In the genomic region with DNA sequence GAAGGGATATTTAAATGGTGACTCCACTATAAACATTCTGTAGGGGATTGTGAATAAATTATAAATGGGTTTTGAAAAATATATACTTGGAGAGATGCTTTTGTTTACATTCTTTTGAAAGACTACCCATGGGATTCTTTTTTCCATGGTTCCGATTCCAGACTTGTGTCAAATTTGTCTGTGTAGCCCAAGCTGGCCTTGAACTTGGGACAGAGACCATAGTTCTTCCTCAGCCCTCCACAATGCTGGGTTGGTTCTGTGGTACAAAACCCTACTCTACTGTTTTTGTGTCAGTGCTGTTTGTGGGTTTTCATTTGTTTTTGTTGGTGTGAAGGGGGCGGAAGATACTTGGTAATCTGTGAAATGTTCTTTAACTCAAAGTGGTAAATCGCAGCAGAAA, we compare ENCODE assay signal across 8 mouse cellular contexts. TPM values are rescaled to one million over a fixed set of nuclear protein-coding genes. Genes with fewer than 3 reads are reported as not detected.
DNase-seq lines count a peak whose midpoint lies in the region; ATAC-seq and TF ChIP-seq lines count a peak whose summit lies in the region.

No protein-coding gene starts in this region.

- peaks cover 20% of the 10 kb centered on the region; the same call in 1 of the 2 replicates for H3K4me1 ChIP-seq in liver, adult 2 months (ENCODE audit: control insufficient read depth, insufficient read depth, low read length)
- peaks cover 12% of the 10 kb centered on the region; the same call in 1 of the 2 replicates for H3K4me1 ChIP-seq in embryonic facial prominence, embryonic 12.5 days
- peaks cover 2% of the 10 kb centered on the region; the same call in 1 of the 2 replicates for H3K4me1 ChIP-seq in intestine, embryonic 15.5 days (replicated peaks)
- peaks cover 26% of the 10 kb centered on the region for H3K4me1 ChIP-seq in neural tube, embryonic 13.5 days (replicated peaks)

- no peak for ATAC-seq in embryonic facial prominence, embryonic 12.5 days (ENCODE audit: insufficient number of reproducible peaks, insufficient read depth, low FRiP score, low TSS enrichment)
- no peak for ATAC-seq in intestine, embryonic 15.5 days
- ATAC-seq in neural tube, embryonic 13.5 days (ENCODE audit: low read depth): no peak

- H3K9ac ChIP-seq in liver, adult 2 months (ENCODE audit: low read depth, low read length): peak overlapping the region; percentile 79
- H3K9ac ChIP-seq in embryonic facial prominence, embryonic 12.5 days: peak overlapping the region; percentile 96; the same call in 1 of the 2 replicates
- peak overlapping the region; percentile 99 for H3K9ac ChIP-seq in intestine, embryonic 15.5 days
- H3K9ac ChIP-seq in neural tube, embryonic 13.5 days: peak overlapping the region; percentile 97

- H3K4me3 ChIP-seq in liver, adult 2 months (ENCODE audit: insufficient read depth, low read depth, low read length): peak overlapping the region; percentile 94
- peak overlapping the region; percentile 92 for H3K4me3 ChIP-seq in embryonic facial prominence, embryonic 12.5 days
- peak overlapping the region; percentile 85 for H3K4me3 ChIP-seq in intestine, embryonic 15.5 days (replicated peaks)
- peak overlapping the region; percentile 97 for H3K4me3 ChIP-seq in neural tube, embryonic 13.5 days

- TF ChIP-seq CTCF in liver, adult 2 months (IDR thresholded peaks at IDR 0.05; ENCODE audit: low read depth, low read length): no peak

- peak; percentile 70 for DNase-seq in liver, adult 2 months (ENCODE audit: extremely low read depth, low read depth, low spot score)
- no peak for DNase-seq in liver
- DNase-seq in layer of hippocampus, postnatal 14 days (ENCODE audit: low spot score in 2 of 2): no peak
- no peak for DNase-seq in thymus, postnatal 0 days (ENCODE audit: low spot score)
- no peak for DNase-seq in frontal cortex, postnatal 25 days (ENCODE audit: low spot score in 2 of 2)

- 8% methylated on average over 3 of the region's 3 CpGs for WGBS in liver, adult 2 months
- WGBS in embryonic facial prominence, embryonic 12.5 days: 61% methylated on average over 3 of the region's 3 CpGs
- 55% methylated on average over 3 of the region's 3 CpGs for WGBS in intestine, embryonic 15.5 days
- 65% methylated on average over 3 of the region's 3 CpGs for WGBS in neural tube, embryonic 13.5 days

- peak overlapping the region; percentile 69 for H3K4me2 ChIP-seq in embryonic facial prominence, embryonic 12.5 days (replicated peaks)
- H3K4me2 ChIP-seq in intestine, embryonic 15.5 days (replicated peaks): peak overlapping the region; percentile 55
- peak overlapping the region; percentile 94 for H3K4me2 ChIP-seq in neural tube, embryonic 13.5 days

- H3K9me3 ChIP-seq in embryonic facial prominence, embryonic 12.5 days: no peaks in the 10 kb centered on the region
- no peaks in the 10 kb centered on the region for H3K9me3 ChIP-seq in intestine, embryonic 15.5 days
- H3K9me3 ChIP-seq in neural tube, embryonic 13.5 days: no peaks in the 10 kb centered on the region

- TF ChIP-seq POLR2A in liver, adult 2 months (IDR thresholded peaks at IDR 0.05; ENCODE audit: extremely low read depth, insufficient read depth, low read length): no peak

- no peaks in the 10 kb centered on the region for H3K36me3 ChIP-seq in liver, adult 2 months (ENCODE audit: control insufficient read depth, insufficient read depth, low read length)
- no peaks in the 10 kb centered on the region for H3K36me3 ChIP-seq in embryonic facial prominence, embryonic 12.5 days
- no peaks in the 10 kb centered on the region for H3K36me3 ChIP-seq in intestine, embryonic 15.5 days
- H3K36me3 ChIP-seq in neural tube, embryonic 13.5 days: no peaks in the 10 kb centered on the region

- peak overlapping the region; percentile 86 for H3K27ac ChIP-seq in liver, adult 2 months (replicated peaks; ENCODE audit: insufficient read depth, low read depth, low read length)
- H3K27ac ChIP-seq in embryonic facial prominence, embryonic 12.5 days: no peak overlapping the region
- peak overlapping the region; percentile 45; the same call in 1 of the 2 replicates for H3K27ac ChIP-seq in intestine, embryonic 15.5 days
- no peak overlapping the region for H3K27ac ChIP-seq in neural tube, embryonic 13.5 days (replicated peaks)

- peaks cover 22% of the 10 kb centered on the region; the same call in 1 of the 2 replicates for H3K79me2 ChIP-seq in liver, adult 2 months (ENCODE audit: control insufficient read depth, insufficient read depth, low read length)

- H3K27me3 ChIP-seq in liver, adult 2 months (ENCODE audit: control insufficient read depth, insufficient read depth, low read length): no peaks in the 10 kb centered on the region
- H3K27me3 ChIP-seq in embryonic facial prominence, embryonic 12.5 days: no peaks in the 10 kb centered on the region
- H3K27me3 ChIP-seq in intestine, embryonic 15.5 days (replicated peaks): no peaks in the 10 kb centered on the region
- no peaks in the 10 kb centered on the region for H3K27me3 ChIP-seq in neural tube, embryonic 13.5 days

RNA-seq across cellular contexts. Expression of gene Picalm, which starts 2.3 kb away (rescaled TPM):
- total RNA-seq in liver, adult 2 months (2014; rRNA removed): 120 and 127 TPM in 2 replicates
- polyA plus RNA-seq in liver, adult 2 months (2012; rRNA removed): 24.6 and 29.7 TPM in 2 replicates
- polyA plus RNA-seq in embryonic facial prominence, embryonic 12.5 days (2016; fragmentation: Nextera tagmentation; extraction: Ambion mirVana): 43.7 and 45.7 TPM in 2 replicates
- 30.8 and 33.3 TPM in 2 replicates for polyA plus RNA-seq in intestine, embryonic 15.5 days (2015; fragmentation: Nextera tagmentation; extraction: Ambion mirVana)
- polyA plus RNA-seq in neural tube, embryonic 13.5 days (2015; fragmentation: Nextera tagmentation; extraction: Ambion mirVana): 39.0 and 39.5 TPM in 2 replicates
- 100 to 1,000 TPM; 166 to 172 TPM for total RNA-seq in layer of hippocampus, postnatal 14 days (2021)
- polyA plus RNA-seq in thymus, postnatal 0 days (2015; fragmentation: Nextera tagmentation; extraction: Ambion mirVana): 29.9 and 38.3 TPM in 2 replicates

Comparison
In these comparisons a context has a peak if more than half of its experiments do, and no peak if none do; other contexts are left out.
1. H3K27ac ChIP-seq: peak in liver, adult 2 months (single experiment) and intestine, embryonic 15.5 days (single experiment); none in embryonic facial prominence, embryonic 12.5 days (single experiment) and neural tube, embryonic 13.5 days (single experiment).
2. Peak in every context shown above with its lines, with median percentiles within 50 percentile points of each other: H3K4me3 ChIP-seq, H3K9ac ChIP-seq and H3K4me2 ChIP-seq.